In genomic region chr10:116965297-116965696, GRCm38 (mm10) we compare ENCODE assay signal across 17 mouse cellular contexts. TPM values are rescaled to one million over a fixed set of nuclear protein-coding genes. Genes with fewer than 3 reads are reported as not detected.
DNase-seq lines count a peak whose midpoint lies in the region; ATAC-seq lines count a peak whose summit lies in the region.
"Had no signal": no experiment of that assay in that cellular context is flagged by ENCODE, and none has a peak within 500 bp of the region (broad histone marks: within the 10 kb centered on the region; RNA-seq: fewer than 3 reads in every experiment).

No protein-coding gene starts in this region.

- H3K27me3 ChIP-seq in heart, embryonic 12.5 days (replicated peaks) = no peaks in the 10 kb centered on the region
- H3K27me3 ChIP-seq: limb, embryonic 15.5 days; midbrain, embryonic 12.5 days; neural tube, embryonic 15.5 days had no signal

- no peaks in the 10 kb centered on the region; the same call in 1 of the 2 replicates for H3K9me3 ChIP-seq in heart, embryonic 12.5 days (replicated peaks)
- H3K9me3 ChIP-seq: hindbrain, embryonic 10.5 days; limb, embryonic 15.5 days; midbrain, embryonic 12.5 days; neural tube, embryonic 15.5 days had no signal

- intact Hi-C loops in left cerebral cortex, postnatal 10 days (cut with DNase I) = no loop called here

- DNase-seq in gastrocnemius, adult 18-20 months (ENCODE audit: low spot score) = peak; percentile 16
- DNase-seq in gastrocnemius, postnatal 25 days = no peak
- peak; percentile 43 for DNase-seq in kidney, postnatal 14 days
- peak; percentile 72 for DNase-seq in lung, postnatal 14 days
- DNase-seq in right cerebral cortex, postnatal 4 days = no peak
- DNase-seq in natural killer cell, adult 2 months (ENCODE audit: low spot score in 2 of 2) = no peak
- DNase-seq in left cerebral cortex, postnatal 10 days (ENCODE audit: extremely low spot score in 1 of 2, low spot score in 2 of 2) = no peak
- DNase-seq: spleen, adult 18-20 months; thymus, adult 18-20 months had no signal

- H3K4me1 ChIP-seq in heart, embryonic 12.5 days (replicated peaks) = peaks cover 15% of the 10 kb centered on the region
- H3K4me1 ChIP-seq: hindbrain, embryonic 10.5 days; limb, embryonic 15.5 days; midbrain, embryonic 12.5 days; neural tube, embryonic 15.5 days had no signal

- H3K9ac ChIP-seq in heart, embryonic 12.5 days = no peak overlapping the region
- H3K9ac ChIP-seq: limb, embryonic 15.5 days; midbrain, embryonic 12.5 days; neural tube, embryonic 15.5 days had no signal

- ATAC-seq in heart, embryonic 12.5 days (ENCODE audit: insufficient number of reproducible peaks, low FRiP score) = no peak

- H3K27ac ChIP-seq in heart, embryonic 12.5 days (ENCODE audit: poor library complexity, severe bottlenecking) = no peak overlapping the region
- H3K27ac ChIP-seq: hindbrain, embryonic 10.5 days; limb, embryonic 15.5 days; midbrain, embryonic 12.5 days; neural tube, embryonic 15.5 days had no signal

- no peak overlapping the region for H3K4me3 ChIP-seq in heart, embryonic 12.5 days
- H3K4me3 ChIP-seq: hindbrain, embryonic 10.5 days; limb, embryonic 15.5 days; midbrain, embryonic 12.5 days; neural tube, embryonic 15.5 days had no signal

- 41% methylated on average over 5 of the region's 5 CpGs for WGBS in heart, embryonic 12.5 days

- H3K36me3 ChIP-seq in heart, embryonic 12.5 days = no peaks in the 10 kb centered on the region
- H3K36me3 ChIP-seq: hindbrain, embryonic 10.5 days; limb, embryonic 15.5 days; midbrain, embryonic 12.5 days; neural tube, embryonic 15.5 days had no signal

- 0 out of 2 replicates have a peak overlapping the region, but pooled peaks have one; percentile 14 for H3K4me2 ChIP-seq in heart, embryonic 12.5 days
- H3K4me2 ChIP-seq: limb, embryonic 15.5 days; midbrain, embryonic 12.5 days; neural tube, embryonic 15.5 days had no signal

RNA-seq across cellular contexts. Expression of gene Gm10271, which starts 7.1 kb away (rescaled TPM):
- not detected for total RNA-seq in gastrocnemius, adult 18-20 months (2021)
- not detected for total RNA-seq in gastrocnemius, postnatal 25 days (2021)
- not detected in 2 replicates for polyA plus RNA-seq in heart, embryonic 12.5 days (2016; fragmentation: Nextera tagmentation; extraction: Ambion mirVana)
- total RNA-seq in left cerebral cortex, postnatal 10 days (2021) = not detected
- total RNA-seq: adrenal gland, adult 18-20 months; MEL had no signal
- polyA plus RNA-seq: hindbrain, embryonic 10.5 days; large intestine, adult 2 months; limb, embryonic 15.5 days; midbrain, embryonic 12.5 days; neural tube, embryonic 15.5 days had no signal

RNA-seq across cellular contexts. Expression of gene Rab3ip, which starts 14.7 kb away (rescaled TPM):
- 10 to 100 TPM; 29.9 to 33.8 TPM for total RNA-seq in gastrocnemius, adult 18-20 months (2021)
- 10 to 100 TPM; 20.3 to 22.9 TPM for total RNA-seq in gastrocnemius, postnatal 25 days (2021)
- 62.3 and 65.7 TPM in 2 replicates for polyA plus RNA-seq in heart, embryonic 12.5 days (2016; fragmentation: Nextera tagmentation; extraction: Ambion mirVana)
- 10 to 100 TPM; 39.6 to 43.4 TPM for total RNA-seq in left cerebral cortex, postnatal 10 days (2021)

RNA-seq across cellular contexts. Expression of gene Best3, which starts 20.8 kb away (rescaled TPM):
- 10 to 100 TPM; 23.5 to 29.6 TPM for total RNA-seq in gastrocnemius, adult 18-20 months (2021)
- total RNA-seq in gastrocnemius, postnatal 25 days (2021) = 10 to 100 TPM; 18.2 to 18.6 TPM
- 0.13 and 0.50 TPM in 2 replicates for polyA plus RNA-seq in heart, embryonic 12.5 days (2016; fragmentation: Nextera tagmentation; extraction: Ambion mirVana)
- under 1 TPM; 0.28 TPM for total RNA-seq in left cerebral cortex, postnatal 10 days (2021)
- total RNA-seq: MEL had no signal
- polyA plus RNA-seq: hindbrain, embryonic 10.5 days had no signal

Comparison
In these comparisons a context has a peak if more than half of its experiments do, and no peak if none do; other contexts are left out.
1. DNase-seq: peak in gastrocnemius, adult 18-20 months (single experiment), kidney, postnatal 14 days (single experiment) and lung, postnatal 14 days (single experiment); none in gastrocnemius, postnatal 25 days (single experiment), right cerebral cortex, postnatal 4 days (single experiment), natural killer cell, adult 2 months (0 of 2) and left cerebral cortex, postnatal 10 days (0 of 2).
2. RNA of gene Best3, which starts 20.8 kb away (total RNA-seq): 23.5 to 29.6 TPM in gastrocnemius, adult 18-20 months and 18.2 to 18.6 TPM in gastrocnemius, postnatal 25 days; 0.28 TPM in left cerebral cortex, postnatal 10 days; every median in the first group is over 10 times any median in the second.